Mouse (Mus musculus): ENCODE measurements around the gene Uvrag. TPM values are rescaled to one million over a fixed set of nuclear protein-coding genes. Genes with fewer than 3 reads are reported as not detected.

Gene Uvrag
- polyA plus RNA-seq, 1 experiment from 2014 or later = 15.0 TPM

DNA sequence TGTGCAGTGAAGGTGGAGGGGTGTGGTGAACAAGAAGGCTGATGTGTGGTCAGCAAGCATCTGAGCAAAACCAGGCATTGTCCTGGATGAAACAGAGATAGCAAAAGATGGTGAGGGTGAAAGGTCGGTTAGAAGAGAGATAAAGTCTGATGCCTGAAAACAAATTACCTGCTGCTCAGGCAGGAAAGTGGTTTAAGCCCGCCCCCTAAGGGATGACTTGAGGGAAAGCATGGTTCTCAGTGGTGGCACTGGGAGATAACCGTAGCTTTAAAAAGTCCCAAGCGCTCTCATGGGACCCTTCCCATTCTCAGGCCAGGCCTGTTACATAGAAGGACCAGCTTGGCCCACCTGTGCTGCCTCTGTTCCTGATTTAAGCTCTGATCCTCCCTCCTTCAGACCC, 119.7 kb downstream of the Uvrag start:
- H3K9ac ChIP-seq = no peak overlapping the region
- WGBS = 54% methylated on average over 4 of the region's 4 CpGs
- H3K4me3 ChIP-seq = no peak overlapping the region
- no peaks in the 10 kb centered on the region for H3K27me3 ChIP-seq (replicated peaks)
- H3K27ac ChIP-seq = no peak overlapping the region
- H3K36me3 ChIP-seq = no peaks in the 10 kb centered on the region
- no peak overlapping the region for H3K4me2 ChIP-seq (replicated peaks)
- ATAC-seq (ENCODE audit: low FRiP score, low read depth) = no peak
- no peaks in the 10 kb centered on the region for H3K9me3 ChIP-seq
- no peaks in the 10 kb centered on the region for H3K4me1 ChIP-seq

DNA sequence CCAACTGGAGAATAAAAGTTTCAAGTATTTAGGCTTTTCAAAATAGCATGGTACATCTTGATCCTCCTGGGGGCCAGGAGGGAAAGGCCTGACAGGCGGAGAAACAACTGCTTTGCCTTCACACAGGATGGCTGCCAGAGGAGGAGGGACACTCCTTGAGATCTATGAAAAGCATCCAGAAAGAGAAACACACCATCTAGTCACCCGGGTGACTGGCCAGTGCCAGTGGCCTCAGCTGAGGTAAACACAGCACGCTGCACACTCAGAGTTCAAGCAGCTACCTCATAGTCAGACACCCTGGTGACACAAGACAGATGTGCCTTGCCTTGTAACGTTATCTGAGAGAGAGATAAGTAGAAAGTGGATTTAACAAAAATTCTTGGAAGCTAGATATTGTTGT, 120.6 kb downstream of the Uvrag start:
- no peaks in the 10 kb centered on the region for H3K36me3 ChIP-seq
- H3K9me3 ChIP-seq = no peaks in the 10 kb centered on the region
- H3K9ac ChIP-seq = no peak overlapping the region
- 69% methylated on average over 4 of the region's 4 CpGs for WGBS
- no peak overlapping the region for H3K27ac ChIP-seq
- H3K4me2 ChIP-seq (replicated peaks) = no peak overlapping the region
- H3K27me3 ChIP-seq (replicated peaks) = no peaks in the 10 kb centered on the region
- ATAC-seq (ENCODE audit: low FRiP score, low read depth) = no peak
- no peak overlapping the region for H3K4me3 ChIP-seq
- peaks cover 3% of the 10 kb centered on the region for H3K4me1 ChIP-seq

DNA sequence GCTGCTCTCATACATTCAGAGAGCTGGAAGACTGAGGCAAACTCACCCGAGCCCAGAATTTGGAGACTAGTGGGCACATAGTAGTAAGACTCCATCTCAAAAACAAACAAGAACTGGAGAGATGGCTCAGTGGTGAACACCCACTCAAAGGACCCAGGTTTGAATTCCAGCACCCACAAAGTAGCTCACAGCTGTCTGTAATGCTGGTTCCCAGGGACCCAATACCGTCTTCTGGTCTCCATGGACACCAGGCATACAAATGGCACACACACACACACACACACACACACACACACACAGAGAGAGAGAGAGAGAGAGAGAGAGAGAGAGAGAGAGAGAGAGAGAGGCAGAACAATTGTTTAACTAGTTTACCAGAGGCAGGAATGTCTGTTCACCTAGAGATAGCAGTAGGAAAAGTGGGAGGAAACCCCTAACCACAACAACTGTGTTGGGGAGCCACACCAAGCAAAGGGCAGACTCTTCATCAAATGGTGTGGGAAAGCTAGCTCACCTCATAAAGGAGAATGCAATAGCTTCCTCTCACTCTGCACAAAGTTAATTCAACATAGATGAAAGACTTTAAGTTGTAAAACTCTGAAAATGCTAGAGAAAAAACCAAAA, 123.6 kb downstream of the Uvrag start:
- no peak overlapping the region for H3K27ac ChIP-seq
- ATAC-seq (ENCODE audit: low FRiP score, low read depth) = no peak
- H3K4me2 ChIP-seq (replicated peaks) = no peak overlapping the region
- peaks cover 8% of the 10 kb centered on the region for H3K4me1 ChIP-seq
- no peak overlapping the region for H3K9ac ChIP-seq
- H3K9me3 ChIP-seq = no peaks in the 10 kb centered on the region
- no peaks in the 10 kb centered on the region for H3K27me3 ChIP-seq (replicated peaks)
- 64% methylated on average over 2 of the region's 2 CpGs for WGBS
- no peaks in the 10 kb centered on the region for H3K36me3 ChIP-seq
- no peak overlapping the region for H3K4me3 ChIP-seq

DNA sequence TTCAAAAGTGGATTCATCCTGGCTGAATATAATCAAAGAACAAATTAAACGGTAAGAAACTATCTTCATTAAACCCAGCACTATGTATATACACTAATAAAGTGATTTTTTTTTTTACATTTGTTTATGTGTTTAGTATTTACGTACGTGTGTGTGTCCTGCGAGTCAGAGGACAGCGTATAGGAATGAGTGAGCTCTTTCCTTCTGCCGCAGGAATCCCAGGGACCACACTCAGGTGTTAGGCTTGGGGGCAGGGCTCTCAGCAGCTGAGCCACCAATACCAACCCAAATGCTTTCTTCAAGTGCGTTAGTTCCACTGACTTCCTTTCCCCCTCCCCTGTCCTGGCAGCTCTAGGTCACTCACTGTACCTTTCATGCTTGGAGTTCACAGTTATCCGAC, 125.0 kb downstream of the Uvrag start:
- Histone ChIP-seq H3K27ac (no peak overlapping the region), H3K4me3 (no peak overlapping the region), H3K4me1 (peaks cover 8% of the 10 kb centered on the region), H3K4me2 (replicated peaks) (peak overlapping the region; percentile 33; the same call in 1 of the 2 replicates), H3K9me3 (no peaks in the 10 kb centered on the region), H3K9ac (no peak overlapping the region), H3K36me3 (no peaks in the 10 kb centered on the region), H3K27me3 (replicated peaks) (no peaks in the 10 kb centered on the region)
- ATAC-seq (ENCODE audit: low FRiP score, low read depth) = no peak
- 72% methylated on average over 8 of the region's 8 CpGs for WGBS

DNA sequence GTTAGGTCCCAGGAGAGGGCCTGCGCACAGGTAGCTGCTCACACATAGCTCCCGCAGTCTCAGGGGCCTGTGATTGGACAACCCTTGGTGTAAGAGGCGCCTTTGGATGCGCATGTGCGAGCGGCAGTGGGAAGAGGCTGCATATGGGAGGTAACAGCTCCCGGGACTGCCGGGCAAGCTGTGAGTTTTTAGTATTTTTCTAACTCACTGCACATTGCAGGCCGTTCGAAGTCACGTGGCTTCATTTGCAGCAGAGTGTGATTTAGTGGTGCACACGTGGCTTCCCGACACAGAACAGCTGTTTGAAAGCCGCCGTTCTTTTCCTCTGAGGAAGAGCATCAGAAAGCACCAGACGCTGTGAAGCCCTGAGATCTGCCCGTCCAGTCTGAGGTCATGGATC, 125.5 kb downstream of the Uvrag start:
- H3K27ac ChIP-seq = no peak overlapping the region
- 61% methylated on average over 17 of the region's 17 CpGs for WGBS

DNA sequence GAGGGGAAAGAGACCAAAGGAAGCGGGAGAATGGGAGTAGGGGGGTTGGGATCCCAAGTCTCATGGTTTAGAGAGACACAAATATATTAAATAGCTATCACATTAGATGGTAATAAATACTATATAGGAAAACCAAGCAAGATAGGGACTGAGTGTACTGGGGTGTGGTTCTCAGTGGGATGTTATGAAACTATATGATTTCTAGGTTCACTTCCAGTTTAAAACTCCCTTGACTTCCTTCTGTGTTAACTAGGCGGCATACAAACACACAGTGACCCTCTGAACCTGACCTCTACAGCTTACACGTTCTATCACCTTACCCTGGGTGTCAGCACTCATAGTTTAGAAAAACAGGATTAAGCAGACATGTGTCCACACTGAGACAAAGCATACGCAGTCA, 126.3 kb downstream of the Uvrag start:
- no peaks in the 10 kb centered on the region for H3K9me3 ChIP-seq
- no peaks in the 10 kb centered on the region for H3K36me3 ChIP-seq
- H3K27ac ChIP-seq = no peak overlapping the region
- 77% methylated on average over 4 of the region's 4 CpGs for WGBS
- ATAC-seq (ENCODE audit: low FRiP score, low read depth) = no peak
- H3K27me3 ChIP-seq (replicated peaks) = no peaks in the 10 kb centered on the region
- no peak overlapping the region for H3K4me3 ChIP-seq
- peaks cover 8% of the 10 kb centered on the region for H3K4me1 ChIP-seq
- no peak overlapping the region for H3K9ac ChIP-seq
- H3K4me2 ChIP-seq (replicated peaks) = no peak overlapping the region

More for the DNA sequence above, 125.5 kb downstream of the Uvrag start:
- ATAC-seq (ENCODE audit: low FRiP score, low read depth) = peak; percentile 74
- Histone ChIP-seq H3K4me3 (no peak overlapping the region), H3K9ac (no peak overlapping the region), H3K36me3 (no peaks in the 10 kb centered on the region), H3K9me3 (no peaks in the 10 kb centered on the region), H3K27me3 (replicated peaks) (no peaks in the 10 kb centered on the region), H3K4me2 (replicated peaks) (peak overlapping the region; percentile 33), H3K4me1 (peaks cover 8% of the 10 kb centered on the region)

DNA sequence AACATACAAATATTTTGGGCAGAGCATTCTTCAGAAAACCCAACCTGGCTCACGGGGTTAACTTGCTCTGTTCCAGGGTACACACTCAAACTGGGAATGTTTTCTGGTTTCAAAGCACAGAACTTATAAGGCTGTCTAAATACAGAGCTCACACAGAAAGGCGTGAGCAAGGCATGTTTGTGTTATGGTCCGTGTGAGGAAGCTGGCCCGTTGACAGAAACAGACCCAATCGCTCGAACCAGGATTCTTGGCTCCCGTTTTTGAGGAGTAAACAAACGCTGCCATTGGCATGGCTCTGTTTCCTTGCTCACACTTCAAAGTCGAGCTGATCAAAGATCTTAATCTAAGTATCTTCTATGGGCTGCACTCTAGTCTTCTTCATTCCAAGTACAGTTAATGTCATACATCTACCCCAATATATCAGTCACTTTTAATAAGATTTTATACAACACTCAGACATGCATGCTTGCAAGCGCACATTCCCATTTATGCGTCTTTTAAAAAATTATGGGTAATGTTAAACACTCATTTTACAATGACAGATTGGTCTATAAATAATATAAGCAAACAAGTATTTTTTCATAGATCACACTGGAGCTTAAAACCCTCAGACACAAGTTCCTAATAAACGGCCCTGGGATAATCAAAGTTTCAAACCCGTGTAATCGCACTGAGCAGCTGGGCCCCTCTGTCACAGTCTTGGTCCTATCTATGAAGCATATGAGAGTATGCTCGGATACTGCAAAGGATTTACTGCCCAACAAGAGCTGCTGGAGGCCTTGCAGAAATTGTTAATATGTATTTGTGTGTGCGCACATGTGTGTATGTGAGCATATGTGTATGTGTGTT, 133.2 kb downstream of the Uvrag start:
- 86% methylated on average over 16 of the region's 16 CpGs for WGBS
- no peak overlapping the region for H3K27ac ChIP-seq
- no peaks in the 10 kb centered on the region for H3K36me3 ChIP-seq
- no peaks in the 10 kb centered on the region for H3K27me3 ChIP-seq (replicated peaks)
- no peaks in the 10 kb centered on the region for H3K9me3 ChIP-seq
- H3K4me3 ChIP-seq = no peak overlapping the region
- H3K4me2 ChIP-seq (replicated peaks) = no peak overlapping the region
- no peaks in the 10 kb centered on the region for H3K4me1 ChIP-seq
- H3K9ac ChIP-seq = no peak overlapping the region
- ATAC-seq (ENCODE audit: low FRiP score, low read depth) = no peak

DNA sequence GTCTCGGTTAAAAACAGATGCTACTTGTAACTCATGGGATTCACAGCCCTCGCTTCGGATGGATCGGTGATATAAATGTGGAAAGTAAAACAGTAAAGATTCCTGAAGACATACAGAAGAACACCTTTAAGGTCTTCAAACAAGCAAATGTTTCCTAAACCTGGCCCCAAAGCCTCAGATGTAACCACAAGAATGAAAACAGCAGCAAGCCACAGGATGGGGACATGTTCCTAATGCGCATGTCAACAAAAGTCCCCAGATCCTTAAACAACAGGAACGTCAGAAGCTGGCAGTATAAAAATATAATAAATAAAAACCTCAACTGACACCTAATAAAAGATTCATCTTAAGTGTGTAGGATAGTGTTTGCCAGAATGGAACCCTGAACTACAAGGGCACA, 137.7 kb downstream of the Uvrag start:
- Histone ChIP-seq H3K36me3 (no peaks in the 10 kb centered on the region), H3K27ac (no peak overlapping the region), H3K27me3 (replicated peaks) (no peaks in the 10 kb centered on the region), H3K4me2 (replicated peaks) (no peak overlapping the region), H3K4me1 (no peaks in the 10 kb centered on the region), H3K4me3 (no peak overlapping the region), H3K9me3 (no peaks in the 10 kb centered on the region), H3K9ac (no peak overlapping the region)
- WGBS = 90% methylated on average over 6 of the region's 6 CpGs
- no peak for ATAC-seq (ENCODE audit: low FRiP score, low read depth)

DNA sequence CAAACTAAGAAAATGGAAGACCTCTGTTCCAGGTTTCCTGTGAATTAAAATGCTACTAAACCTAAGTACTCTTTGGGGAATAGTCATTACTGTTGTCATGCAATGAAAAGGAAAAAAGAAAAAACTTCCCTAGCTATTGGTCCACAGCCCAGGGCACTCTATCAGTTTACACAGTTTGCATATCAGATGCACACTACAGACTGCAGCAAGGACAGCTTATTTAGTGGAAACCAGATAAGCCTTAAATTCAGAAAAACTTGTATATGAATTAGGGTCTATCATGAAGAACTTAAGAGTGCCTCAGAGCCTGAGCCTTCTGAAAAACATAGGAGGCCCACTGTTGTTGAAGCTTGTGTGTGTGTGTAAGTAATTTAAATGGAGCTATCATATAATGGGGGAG, 142.2 kb downstream of the Uvrag start:
- Histone ChIP-seq H3K9ac (no peak overlapping the region), H3K36me3 (no peaks in the 10 kb centered on the region), H3K9me3 (no peaks in the 10 kb centered on the region), H3K4me3 (no peak overlapping the region), H3K4me2 (replicated peaks) (no peak overlapping the region), H3K4me1 (no peaks in the 10 kb centered on the region), H3K27ac (no peak overlapping the region), H3K27me3 (replicated peaks) (no peaks in the 10 kb centered on the region)
- ATAC-seq (ENCODE audit: low FRiP score, low read depth) = no peak

DNA sequence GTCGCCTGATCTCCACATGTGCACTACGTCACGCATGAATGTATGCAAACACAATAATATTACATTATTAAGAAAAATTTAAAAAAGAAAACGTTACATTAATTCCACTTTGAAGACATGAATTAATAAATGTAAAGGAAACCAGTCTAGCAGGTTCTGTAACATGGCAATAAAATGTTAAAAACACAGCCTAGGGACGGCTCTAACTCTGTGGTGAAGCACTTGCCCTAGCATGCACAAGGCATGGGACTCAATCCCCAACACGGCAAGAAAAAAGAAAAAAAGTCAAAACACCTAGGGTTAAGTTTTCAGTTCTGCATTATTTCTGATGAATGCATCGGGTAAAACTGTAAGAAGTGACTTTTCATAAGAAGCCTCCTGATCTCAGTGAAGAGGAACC, 143.2 kb downstream of the Uvrag start:
- no peak for ATAC-seq (ENCODE audit: low FRiP score, low read depth)
- Histone ChIP-seq H3K9me3 (no peaks in the 10 kb centered on the region), H3K4me3 (no peak overlapping the region), H3K36me3 (no peaks in the 10 kb centered on the region), H3K27ac (no peak overlapping the region), H3K4me2 (replicated peaks) (no peak overlapping the region), H3K27me3 (replicated peaks) (no peaks in the 10 kb centered on the region), H3K9ac (no peak overlapping the region), H3K4me1 (no peaks in the 10 kb centered on the region)
- 90% methylated on average over 7 of the region's 7 CpGs for WGBS

DNA sequence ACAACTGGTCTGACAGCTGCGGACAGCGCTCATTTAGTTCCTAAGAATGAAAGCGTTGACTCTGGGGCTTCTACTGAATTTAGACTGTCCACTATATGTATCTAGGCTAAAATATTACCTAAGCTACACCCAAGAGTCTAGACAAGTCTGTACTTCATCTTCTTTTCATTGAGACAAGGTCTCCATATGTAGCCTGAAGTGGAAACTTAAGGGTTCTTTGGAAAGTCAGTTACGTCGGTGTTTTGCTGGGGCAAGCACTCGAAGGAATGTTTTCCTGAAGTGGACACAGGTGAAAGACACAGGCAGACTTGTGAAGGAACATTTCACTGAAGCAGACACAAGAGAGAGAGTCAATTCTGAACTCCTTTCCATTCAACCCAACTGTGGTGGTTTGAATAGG, 144.2 kb downstream of the Uvrag start:
- WGBS = 93% methylated on average over 6 of the region's 6 CpGs
- ATAC-seq (ENCODE audit: low FRiP score, low read depth) = no peak
- Histone ChIP-seq H3K4me2 (replicated peaks) (no peak overlapping the region), H3K4me3 (no peak overlapping the region), H3K36me3 (no peaks in the 10 kb centered on the region), H3K27ac (no peak overlapping the region), H3K4me1 (no peaks in the 10 kb centered on the region), H3K27me3 (replicated peaks) (no peaks in the 10 kb centered on the region), H3K9me3 (no peaks in the 10 kb centered on the region), H3K9ac (no peak overlapping the region)

DNA sequence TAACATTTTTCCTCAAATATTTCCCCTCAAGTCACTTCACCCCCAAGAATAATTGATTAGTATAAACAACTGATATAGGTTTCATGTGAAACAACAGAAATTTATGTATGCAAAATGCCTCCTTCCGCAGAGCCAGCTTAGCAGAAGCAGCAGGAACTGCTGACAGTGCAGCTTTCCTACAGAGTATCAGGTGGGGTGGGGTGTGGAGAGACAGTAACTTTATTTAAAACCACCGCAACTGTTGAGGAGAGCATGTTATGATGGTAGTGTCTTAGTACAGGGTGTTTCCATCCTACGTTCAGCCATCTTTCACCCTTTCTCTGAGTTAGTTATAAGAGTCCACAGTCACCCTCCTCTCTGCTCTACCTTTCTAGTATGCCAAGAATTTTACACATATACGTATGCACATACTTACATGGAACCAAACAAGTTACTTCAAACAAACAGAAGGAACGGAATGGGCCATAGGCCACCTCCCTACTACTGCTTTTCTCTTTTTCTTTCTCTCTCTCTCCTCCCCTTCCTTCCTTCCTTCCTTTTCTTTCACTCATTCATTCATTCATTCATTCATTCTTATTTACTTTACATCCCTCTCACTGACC, 145.7 kb downstream of the Uvrag start:
- WGBS = 91% methylated on average over 5 of the region's 5 CpGs
- H3K9ac ChIP-seq = no peak overlapping the region
- no peak overlapping the region for H3K27ac ChIP-seq
- ATAC-seq (ENCODE audit: low FRiP score, low read depth) = no peak
- H3K9me3 ChIP-seq = no peaks in the 10 kb centered on the region
- H3K27me3 ChIP-seq (replicated peaks) = no peaks in the 10 kb centered on the region
- H3K4me2 ChIP-seq (replicated peaks) = no peak overlapping the region
- H3K4me3 ChIP-seq = no peak overlapping the region
- H3K36me3 ChIP-seq = no peaks in the 10 kb centered on the region
- H3K4me1 ChIP-seq = no peaks in the 10 kb centered on the region

All from neural tube, embryonic 12.5 days (tissue).